Mouse (Mus musculus) CD4-positive helper T cell, adult 2 months (primary cell): Measurements from ENCODE around the gene Coasy.

Experiments
- DNase-seq: peaks from one replicate; pipeline ENCODE4 v3.0.0-alpha.2; 2012; ENCODE audit warnings: low read depth, missing footprints, low spot score

Coasy gene

GRCm38 (mm10) chr11:101131701-101132100 lies 49.3 kb downstream of the Coasy start:
- DNase-seq, result peak; percentile 35

GRCm38 (mm10) chr11:101133037-101133436 lies 50.7 kb downstream of the Coasy start:
- DNase-seq, result no peak

GRCm38 (mm10) chr11:101134217-101134865 lies 52.0 kb downstream of the Coasy start:
- DNase-seq, result no peak
